Mouse (Mus musculus) mature B cell (primary cell): Measurements from ENCODE around the gene Smim15.

Source experiments
- in situ Hi-C: fragments of 300-500 bp; cut with MboI; formaldehyde crosslinking; loops from 2 replicates; pipeline ENCODE4 v1.14.3; 2019

Gene Smim15

DNA sequence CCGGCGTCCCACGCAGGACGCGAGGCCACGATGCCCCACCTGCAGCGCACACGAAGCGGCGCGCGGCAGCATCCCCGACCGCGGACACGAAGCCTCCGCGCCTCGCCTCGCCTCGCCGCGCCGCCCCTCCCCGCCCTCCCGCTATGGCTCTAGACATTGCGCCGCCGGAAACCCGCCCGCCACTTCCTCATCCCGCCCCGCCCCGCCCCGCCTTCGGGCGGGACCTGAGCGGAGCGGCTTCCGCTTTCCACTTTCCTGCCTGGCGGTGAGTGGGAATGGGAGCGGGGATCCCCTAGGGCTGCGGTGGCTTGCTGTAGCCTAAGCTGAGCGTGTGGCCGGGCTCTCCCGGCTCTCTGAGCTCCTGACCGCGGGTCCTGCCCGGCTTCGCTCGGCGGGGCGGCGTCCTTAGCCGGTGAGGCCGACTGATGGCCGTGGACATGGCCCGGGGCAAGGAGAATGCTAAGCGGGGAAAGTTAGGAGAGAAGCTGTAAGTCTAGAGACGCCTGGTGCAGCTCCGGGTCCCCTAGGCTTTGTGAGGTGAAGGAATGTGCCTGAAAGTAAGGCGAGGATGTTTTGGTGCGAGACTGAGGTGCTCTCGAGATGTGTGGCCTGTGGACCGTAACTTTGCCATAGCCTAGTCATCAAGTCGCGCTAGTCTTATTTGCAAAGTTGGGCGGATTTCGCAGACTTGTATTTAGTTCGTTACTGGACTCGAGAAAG is at the start of gene Smim15:
TSS of gene Smim15 (plus strand) at position 225 of the 720 bp plus-strand sequence.
- in situ Hi-C loops, result loop anchor here (10.0 kb wide), 1 partner anchor 150 kb away; no protein-coding TSS in a partner anchor

DNA sequence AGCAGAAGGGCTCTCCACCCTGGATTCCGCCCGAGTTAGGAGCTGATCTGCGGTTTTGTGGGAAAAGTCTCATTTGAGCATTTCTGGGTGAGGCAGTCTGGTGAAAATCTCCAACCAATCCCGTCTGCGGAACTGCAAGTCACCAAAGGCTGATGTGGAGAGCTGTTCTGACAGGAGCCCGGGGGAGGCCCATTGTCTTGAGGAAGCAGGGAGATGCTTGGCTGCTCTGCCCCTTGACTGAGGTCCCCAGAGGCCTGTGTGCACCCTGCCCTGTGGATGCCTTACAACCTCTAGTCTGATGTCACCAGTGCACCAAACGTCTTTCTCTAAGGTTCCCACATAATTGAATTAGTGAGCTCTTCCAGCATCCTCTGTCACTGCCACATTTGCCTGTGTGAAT is 49.0 kb upstream of the Smim15 start:
- in situ Hi-C loops, result no loop called here

DNA sequence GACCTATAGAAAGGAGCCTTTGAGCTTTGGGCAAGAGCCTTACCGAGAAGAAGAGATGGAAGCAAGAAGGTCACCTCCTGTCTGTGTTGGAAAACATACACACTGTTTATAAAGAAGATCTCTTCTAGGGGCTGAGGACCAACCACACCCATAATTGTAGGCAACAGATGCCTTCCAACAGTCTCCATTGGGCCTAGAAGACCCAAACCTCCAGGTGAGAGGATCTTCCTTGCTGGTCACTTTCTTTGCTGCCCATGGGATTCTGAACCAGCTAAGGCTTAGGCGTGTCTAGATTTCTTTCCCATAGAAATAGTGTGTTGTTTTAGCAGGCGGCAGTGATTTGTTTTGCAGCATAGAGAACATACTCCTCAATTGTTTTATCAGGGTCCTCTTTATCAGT is 47.9 kb upstream of the Smim15 start:
- in situ Hi-C loops, result no loop called here

DNA sequence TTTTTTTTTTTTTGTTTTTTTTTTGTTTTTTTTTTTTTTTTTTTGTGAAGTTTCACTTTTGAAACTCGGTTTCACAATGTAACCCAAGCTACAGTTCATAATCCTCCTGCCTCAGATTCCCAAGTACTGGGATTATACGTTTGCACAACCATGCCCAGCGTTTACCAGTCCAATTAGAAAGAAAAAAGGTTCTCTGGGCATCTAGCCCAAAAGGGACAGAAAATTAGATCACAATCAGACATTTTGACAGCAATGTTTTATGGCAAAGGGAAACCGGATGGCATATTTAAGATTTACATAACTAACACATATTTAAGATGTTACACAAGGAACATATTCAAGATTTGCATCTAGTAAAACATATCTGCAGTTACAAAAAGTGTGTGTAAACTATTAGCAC is 36.4 kb upstream of the Smim15 start:
- in situ Hi-C loops, result no loop called here

DNA sequence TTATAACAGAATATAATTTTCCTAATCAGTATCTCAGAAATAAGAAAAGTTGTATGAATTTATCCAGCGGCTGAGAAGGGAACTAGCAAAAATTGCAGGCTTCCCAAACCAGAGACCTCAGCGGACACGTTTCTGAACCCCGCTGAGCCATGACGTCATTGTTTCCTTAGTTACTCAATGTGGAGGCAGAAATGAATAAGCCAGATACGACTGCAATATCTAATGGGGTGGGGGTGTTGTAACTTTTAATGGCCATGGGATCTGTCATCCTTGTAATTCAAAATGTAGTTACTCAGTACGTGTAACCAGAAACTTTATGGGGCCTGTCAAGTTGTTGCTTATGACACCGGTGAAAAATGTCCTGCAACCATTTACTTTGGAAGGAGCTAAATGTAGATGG is 31.1 kb upstream of the Smim15 start:
- in situ Hi-C loops, result no loop called here

DNA sequence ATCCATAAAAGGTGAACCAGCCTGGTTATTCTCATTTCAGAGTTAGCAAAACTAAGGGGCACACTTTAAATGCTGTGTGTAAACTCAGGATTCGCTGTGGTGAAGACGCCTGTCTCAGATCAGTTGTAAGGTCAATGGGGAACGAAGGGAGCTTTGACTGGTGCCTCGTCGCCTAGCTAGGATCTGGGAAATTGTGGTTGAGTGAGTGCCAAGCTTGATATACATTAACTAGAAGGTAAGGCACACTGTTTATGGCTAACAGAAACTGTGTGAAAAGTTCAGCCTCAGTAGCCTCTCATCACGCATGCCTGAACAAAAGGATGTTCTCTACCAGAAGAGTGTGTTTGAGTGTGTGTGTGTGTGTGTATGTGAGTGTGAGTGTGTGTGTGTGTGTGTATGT is 30.4 kb upstream of the Smim15 start:
- in situ Hi-C loops, result no loop called here

DNA sequence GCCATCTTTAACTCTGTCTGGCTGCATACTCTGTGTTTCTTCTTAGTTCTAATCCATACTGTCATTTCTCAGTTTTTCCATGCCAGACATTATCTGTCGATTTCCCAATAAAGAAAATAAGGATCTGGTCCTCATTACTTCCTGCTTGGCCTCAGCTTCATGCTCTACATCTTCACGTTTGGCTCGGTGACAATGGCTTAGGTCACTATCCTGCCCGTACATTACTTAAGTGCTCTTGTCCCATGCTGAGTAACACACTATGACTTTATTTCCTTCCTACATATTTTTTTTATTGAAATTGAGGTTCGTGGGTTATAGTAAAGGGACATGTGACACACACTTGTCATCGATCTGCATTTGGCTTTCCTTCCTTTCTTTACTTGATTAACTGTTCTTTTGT is 29.1 kb upstream of the Smim15 start:
- in situ Hi-C loops, result no loop called here

DNA sequence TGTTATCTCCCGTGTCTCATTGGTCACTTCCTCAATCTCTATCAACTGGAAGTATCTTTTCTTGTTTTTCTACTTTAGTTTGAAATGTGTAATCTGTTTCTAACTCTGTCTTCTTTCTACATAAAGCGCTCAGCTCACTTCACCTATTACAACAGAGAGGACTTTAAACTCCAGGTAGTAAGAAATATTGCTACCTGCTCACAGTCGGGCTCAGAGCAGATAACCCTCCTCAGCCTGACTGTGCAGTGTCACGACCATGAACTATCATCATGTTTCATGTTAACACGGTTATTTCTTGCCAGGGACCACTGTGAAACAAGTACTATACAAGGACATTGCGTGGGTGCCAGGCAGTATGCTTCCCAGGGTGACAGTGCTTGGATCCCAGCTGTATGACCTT is 26.9 kb upstream of the Smim15 start:
- in situ Hi-C loops, result no loop called here

DNA sequence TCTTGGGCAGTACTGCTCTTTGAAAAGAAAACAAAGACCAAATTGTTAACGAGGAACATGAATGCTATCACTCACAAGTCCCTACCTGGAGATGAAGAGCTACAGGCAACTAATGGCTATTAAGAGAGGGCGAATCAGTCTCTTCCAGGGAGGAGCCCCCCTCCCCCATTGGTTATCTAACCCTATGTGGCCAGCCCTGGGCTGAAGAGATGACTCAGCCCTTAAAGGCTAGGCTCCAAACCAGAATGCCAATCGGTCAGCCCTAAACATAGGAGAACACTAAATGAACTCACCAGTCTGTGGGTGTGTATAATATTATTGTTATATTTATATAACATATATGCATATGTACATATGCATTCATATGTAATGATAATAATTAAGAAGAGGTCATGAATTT is 18.4 kb upstream of the Smim15 start:
- in situ Hi-C loops, result no loop called here

DNA sequence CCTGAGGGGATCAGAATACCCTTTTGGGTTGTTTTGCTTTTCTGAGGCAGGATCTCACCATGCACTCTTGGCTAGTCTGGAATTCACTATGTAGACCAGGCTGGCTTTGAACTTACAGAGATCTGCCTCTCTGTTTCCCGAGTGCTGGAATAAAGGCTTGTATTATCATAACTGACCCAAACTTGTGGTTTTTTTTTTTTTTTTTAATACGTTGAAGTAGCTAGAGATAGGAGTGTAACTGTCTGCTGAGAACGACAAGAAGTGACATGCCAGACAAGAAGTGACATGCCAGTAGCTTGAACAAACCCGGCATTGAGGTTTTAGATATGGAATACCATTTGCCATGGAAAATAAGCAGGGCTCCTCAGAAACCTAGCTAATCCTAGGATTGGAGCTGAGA is 11.5 kb upstream of the Smim15 start:
- in situ Hi-C loops, result no loop called here

DNA sequence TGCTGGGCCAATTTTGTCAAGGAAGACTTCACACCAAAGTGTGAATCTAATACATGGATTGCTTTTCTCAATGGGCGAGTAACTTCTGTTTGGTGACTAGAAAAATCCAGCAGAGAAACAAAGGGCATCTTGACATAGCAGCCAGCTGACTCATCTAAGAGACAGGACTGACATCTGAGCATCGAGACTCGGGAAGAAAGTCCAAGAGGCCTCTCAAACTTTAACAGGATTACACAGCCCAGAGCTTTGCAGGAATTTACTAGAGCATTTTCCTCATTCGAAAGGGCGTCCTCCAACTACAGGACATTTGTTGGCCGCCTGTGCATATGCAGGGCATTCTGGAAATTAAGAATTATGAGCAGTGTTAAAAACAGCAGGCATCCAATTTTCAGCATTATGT is 4.9 kb upstream of the Smim15 start:
- in situ Hi-C loops, result no loop called here

DNA sequence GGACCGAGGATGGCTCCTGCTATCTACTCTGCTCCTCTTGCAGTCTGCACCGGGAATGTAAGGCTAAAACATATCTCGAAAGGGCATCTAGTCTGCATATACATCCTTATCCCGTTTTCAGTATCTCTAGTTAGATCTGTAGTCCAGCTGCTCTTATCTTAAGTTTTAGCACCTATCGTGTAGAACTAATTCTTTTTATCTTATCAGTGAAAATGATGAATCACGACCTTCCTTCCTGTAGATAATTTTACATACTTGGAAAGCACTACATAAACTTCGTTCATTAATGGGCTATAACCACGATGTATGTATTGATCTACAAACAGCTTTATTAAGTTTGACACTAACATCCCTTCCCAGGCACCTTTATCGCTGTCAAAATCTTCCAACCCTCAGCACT is 4.3 kb upstream of the Smim15 start:
- in situ Hi-C loops, result loop anchor here (10.0 kb wide), 1 partner anchor 145 kb away; no protein-coding TSS in a partner anchor

DNA sequence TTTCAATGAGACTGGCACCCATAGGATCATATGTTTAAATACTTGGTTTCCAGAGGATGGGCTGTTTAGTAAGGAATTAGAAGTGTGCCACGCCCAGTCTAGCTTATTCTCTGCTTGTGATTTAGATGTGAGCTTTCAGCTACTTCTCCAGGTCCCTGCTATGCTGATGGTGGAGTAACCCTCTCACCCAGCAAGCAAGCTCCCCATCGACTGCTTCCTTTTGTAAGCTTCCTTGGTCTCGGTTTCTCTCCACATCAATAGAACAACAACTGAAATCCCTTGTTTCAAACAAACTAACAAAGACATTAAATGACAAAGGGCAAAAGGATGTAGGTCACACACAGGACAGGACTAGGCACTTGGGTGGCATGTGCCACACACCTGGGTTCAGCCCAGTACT is 3.8 kb upstream of the Smim15 start:
- in situ Hi-C loops, result loop anchor here (10.0 kb wide), 1 partner anchor 146 kb away; no protein-coding TSS in a partner anchor

DNA sequence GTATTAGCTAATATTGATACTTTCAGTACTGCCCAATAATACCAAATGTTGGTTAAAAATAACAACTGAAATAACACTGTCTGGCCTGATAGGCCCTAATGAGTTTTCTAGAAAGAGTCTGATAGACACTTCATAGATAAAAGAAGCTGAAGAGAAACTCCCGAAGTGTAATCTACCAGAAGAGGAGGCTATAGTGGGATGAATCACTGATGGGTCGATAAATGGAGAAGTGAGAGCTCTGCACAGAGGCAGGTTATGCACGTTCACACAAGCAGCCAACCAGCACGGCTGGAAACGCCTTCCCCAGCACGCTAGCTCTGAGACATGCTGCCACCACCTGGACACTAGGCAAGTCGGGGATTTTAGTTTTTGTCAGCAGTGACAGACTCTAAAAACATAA is 2.9 kb upstream of the Smim15 start:
- in situ Hi-C loops, result loop anchor here (10.0 kb wide), 1 partner anchor 147 kb away; no protein-coding TSS in a partner anchor

DNA sequence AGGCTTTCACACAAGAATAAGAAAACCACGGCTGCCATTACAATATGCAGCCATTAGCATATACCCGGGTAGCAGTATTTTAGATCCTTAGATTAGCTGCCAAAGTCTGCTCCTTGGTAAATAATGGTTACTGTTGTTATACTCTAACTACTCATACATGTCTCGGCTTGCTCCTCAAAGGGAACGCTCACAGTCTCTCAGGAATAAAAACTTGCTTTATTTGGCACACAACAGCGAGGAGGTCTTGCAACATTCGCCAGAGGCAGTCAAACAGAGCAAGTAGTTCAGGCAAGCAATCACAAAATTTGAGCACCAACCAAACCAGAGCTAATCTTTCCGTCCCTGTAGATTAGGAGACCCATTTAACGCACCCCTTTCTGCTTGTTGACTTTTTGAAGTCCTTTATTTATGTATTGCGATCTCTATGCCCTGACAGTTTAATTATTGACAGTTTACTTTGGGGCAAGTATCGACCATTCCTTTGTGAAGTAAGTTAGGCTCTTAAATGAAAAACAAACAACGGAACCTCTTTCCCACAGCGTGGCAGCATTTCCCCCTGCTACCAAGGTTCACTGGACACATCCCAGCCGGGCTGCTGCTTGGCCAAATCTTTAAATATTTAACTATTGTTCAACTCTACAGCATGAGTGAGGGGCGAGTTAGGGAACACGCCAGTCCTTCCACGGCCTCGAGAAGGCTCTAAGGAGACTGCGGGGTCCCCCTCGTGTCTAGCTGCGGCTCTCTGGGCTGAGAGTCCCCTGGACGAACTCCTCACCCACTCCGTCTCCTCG is 620 bp upstream of the Smim15 start:
- in situ Hi-C loops, result loop anchor here (10.0 kb wide), 1 partner anchor 149 kb away; no protein-coding TSS in a partner anchor

DNA sequence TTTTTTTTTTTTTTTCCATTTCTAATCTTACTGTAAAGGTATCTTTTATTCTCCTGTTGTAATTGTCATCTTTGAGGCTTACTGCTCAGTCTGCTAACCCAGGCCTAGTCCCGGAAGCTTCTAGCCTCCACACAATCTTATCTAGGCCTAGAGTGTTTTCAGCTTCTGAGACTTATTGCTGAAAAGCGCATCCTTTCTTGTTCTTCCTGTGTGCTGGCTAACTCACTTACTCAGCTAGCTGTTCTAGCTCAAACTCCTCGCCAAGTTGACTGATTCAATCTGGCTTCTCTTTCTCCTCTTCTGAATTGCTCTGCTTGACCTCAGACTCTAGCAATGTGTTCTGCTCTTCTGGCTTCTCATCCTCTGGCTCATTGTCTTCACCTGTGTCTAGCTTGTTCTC is 1.4 kb downstream of the Smim15 start:
- in situ Hi-C loops, result loop anchor here (10.0 kb wide), 1 partner anchor 151 kb away; no protein-coding TSS in a partner anchor

DNA sequence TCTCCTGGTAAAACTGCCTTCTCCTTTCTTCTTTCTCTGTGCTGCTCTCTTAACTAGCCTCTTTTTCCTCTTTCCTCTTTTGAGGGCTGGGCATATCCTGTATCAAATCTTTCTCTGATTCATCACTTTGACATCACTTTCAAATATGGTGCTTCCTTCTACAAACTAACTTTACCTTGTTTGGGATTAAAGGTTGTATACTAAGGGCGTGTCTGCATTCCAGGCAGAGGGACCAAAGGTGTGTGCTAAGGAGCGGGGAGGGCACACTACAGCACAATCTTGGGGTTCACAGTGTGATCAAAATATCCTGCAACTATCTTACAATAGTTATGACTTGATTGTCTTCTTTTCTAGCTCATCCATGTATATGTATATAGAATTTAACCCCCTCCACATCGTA is 1.8 kb downstream of the Smim15 start:
- in situ Hi-C loops, result loop anchor here (10.0 kb wide), 1 partner anchor 151 kb away; no protein-coding TSS in a partner anchor

DNA sequence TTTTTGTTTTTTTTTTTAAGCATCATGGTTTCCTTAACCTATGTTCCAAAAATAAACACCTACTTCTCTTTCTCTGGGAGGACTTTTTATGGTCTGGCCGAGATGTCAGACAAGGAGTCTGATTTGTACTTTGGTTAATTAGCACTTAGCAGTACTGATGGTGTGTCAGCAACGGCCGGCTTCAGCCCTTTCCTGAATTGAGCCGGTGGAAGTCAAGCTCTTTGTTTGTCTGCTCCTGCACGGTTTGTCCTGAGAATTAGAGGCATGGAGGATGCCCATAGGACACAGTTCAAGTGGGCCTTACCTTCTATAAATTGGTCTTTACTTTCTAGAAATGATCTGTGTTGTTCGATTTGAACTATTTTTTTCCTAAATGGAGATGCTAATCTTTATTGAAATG is 2.6 kb downstream of the Smim15 start:
- in situ Hi-C loops, result loop anchor here (10.0 kb wide), 1 partner anchor 152 kb away; no protein-coding TSS in a partner anchor

DNA sequence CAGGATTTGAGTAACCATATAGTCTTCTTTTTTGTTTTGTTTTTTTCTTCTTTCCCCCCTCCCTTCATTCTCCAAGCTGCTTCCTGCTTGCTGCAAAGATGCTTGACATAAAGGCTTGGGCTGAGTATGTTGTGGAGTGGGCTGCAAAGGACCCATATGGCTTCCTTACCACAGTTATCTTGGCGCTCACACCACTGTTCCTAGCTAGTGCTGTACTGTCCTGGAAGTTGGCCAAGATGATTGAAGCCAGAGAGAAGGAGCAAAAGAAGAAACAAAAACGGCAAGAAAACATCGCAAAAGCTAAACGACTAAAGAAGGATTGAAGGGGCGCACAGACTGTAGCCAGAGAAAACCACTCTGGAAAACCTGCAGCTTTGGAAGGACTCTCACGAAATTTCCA is 3.1 kb downstream of the Smim15 start:
- in situ Hi-C loops, result loop anchor here (10.0 kb wide), 1 partner anchor 153 kb away; no protein-coding TSS in a partner anchor

DNA sequence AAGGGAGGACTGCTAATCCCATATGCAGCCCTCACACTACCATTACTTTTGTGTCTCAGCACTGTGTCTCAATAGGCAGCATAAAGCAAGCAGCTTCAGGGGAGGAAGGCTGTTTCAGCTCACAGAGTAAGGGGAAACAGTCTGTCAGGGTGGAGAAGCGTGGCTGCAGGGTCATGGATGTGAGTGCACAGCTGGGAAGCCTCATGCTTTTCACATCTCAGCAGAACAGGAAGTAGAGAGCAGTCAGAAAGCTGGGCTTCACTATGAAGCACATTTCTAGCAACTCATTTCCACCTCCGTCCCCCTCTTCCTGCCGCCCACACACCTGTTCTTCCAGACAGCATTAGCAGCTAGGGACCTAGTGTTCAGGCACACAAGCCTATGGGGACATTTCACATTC is 12.7 kb downstream of the Smim15 start:
- in situ Hi-C loops, result no loop called here

DNA sequence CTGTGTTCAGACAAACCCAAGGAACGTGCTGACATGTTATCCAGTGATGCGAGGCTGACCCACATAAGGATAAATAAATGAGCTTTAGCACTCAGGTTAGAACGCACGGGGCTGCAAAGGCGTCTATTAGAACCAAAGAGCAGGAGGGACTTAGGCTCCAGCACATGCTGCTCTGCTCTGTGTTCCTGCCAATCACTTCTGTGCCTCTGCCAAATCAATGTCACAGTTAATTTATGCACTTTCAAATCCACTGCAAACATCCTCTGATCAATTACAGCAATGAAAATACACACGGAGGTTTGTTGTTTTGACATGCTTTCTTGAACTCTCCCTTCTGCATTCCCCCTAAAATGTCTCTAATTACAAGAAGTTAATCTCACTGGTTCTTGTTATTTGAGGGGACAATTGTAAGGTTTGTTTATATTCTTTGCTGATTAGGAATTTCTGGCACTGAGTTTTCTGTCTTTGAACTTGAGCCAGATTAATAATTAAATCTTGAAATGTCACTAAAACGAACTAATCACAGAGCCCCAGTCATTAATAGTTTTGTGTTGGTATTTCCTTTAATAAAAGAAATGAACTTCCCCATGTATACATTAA is 16.1 kb downstream of the Smim15 start:
- in situ Hi-C loops, result no loop called here

DNA sequence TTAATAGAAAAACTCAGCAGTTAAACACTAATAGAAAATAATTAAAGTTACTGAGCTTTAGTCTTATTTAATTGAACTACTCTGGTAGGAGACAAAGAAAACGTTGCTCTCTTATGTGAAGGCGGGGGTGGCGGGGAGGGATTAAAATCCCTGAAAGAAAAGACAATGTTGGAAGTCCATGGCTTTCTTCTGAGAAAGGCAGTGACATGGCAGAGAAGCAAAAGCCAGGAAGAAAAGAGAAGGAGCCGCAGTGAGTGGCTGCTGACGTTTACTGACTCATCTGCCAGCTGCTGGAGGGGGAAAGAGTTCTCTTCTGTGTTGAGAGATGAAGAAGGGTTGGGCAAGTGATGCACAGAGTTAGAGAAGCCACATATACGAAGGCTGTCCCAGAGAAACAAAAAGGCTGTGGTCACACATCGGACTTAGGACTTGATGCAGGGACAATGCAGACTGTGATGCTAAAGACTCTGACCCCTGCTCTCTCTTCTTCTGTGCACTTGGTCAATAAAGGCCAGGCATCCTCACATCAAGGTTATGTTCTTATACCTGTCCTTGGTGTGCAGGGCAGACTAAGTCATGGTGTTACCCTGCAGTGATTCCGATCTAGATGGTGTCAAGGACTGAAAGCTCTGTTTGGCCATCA is 16.8 kb downstream of the Smim15 start:
- in situ Hi-C loops, result no loop called here
